Mouse (Mus musculus) midbrain, postnatal 0 days (tissue): ENCODE measurements at regions not wholly inside any gene's neighbourhood (a gene's known extent, or its start where the extent isn't known, plus 50 kb on each side); places are given as distances from the start of the nearest gene placed in this dataset.
A peak's percentile ranks its signal among the peaks of the same experiment; 100 is the strongest.

Experiments
- ATAC-seq: fragments of 200-750 bp; cut with Nextera tagmentation; 2 replicates; pipeline ENCODE4 v1.8.0; 2017; ENCODE audit warnings: moderate number of reproducible peaks, mild to moderate bottlenecking, moderate TSS enrichment, moderate library complexity; ENCODE audit not compliant: low FRiP score
- DNase-seq: peaks from one replicate; pipeline ENCODE4 v3.0.0-alpha.2; 2015; ENCODE audit warnings: low spot score
- H3K27ac ChIP-seq: fragments of 300-500 bp; sonication (generic); 2 replicates; pipeline ENCODE4 v1.5.1; 2014; ENCODE audit warnings: low read depth, mild to moderate bottlenecking, low read length, mixed read lengths
- H3K27me3 ChIP-seq: fragments of 300-500 bp; sonication (generic); 2 replicates; pipeline ENCODE4 v1.6.1; 2014; ENCODE audit warnings: low read length, control low read depth, mixed read lengths; ENCODE audit not compliant: insufficient read depth
- H3K36me3 ChIP-seq: fragments of 300-500 bp; sonication (generic); 2 replicates; pipeline ENCODE4 v1.6.1; 2014; ENCODE audit warnings: low read length, control low read depth, mixed read lengths; ENCODE audit not compliant: insufficient read depth
- H3K4me1 ChIP-seq: fragments of 300-500 bp; sonication (generic); 2 replicates; pipeline ENCODE4 v1.6.1; 2014; ENCODE audit warnings: mild to moderate bottlenecking, control low read depth, antibody characterized with exemption, low read length, mixed read lengths; ENCODE audit not compliant: insufficient read depth
- H3K4me2 ChIP-seq: fragments of 300-500 bp; sonication (generic); 2 replicates; pipeline ENCODE4 v1.6.1; 2014; ENCODE audit warnings: low read depth, mild to moderate bottlenecking, low read length, mixed read lengths; ENCODE audit not compliant: poor library complexity, severe bottlenecking
- H3K4me3 ChIP-seq: fragments of 300-500 bp; sonication (generic); 2 replicates; pipeline ENCODE4 v1.5.1; 2014; ENCODE audit warnings: low read depth, mild to moderate bottlenecking, low read length, moderate library complexity
- H3K9ac ChIP-seq: fragments of 300-500 bp; sonication (generic); replicated peaks from 2 replicates; pipeline ENCODE4 v1.6.1; 2014; ENCODE audit warnings: mild to moderate bottlenecking, low read length, moderate library complexity, mixed read lengths; ENCODE audit not compliant: poor library complexity, severe bottlenecking
- H3K9me3 ChIP-seq: fragments of 300-500 bp; sonication (generic); 2 replicates; pipeline ENCODE4 v1.6.1; 2016; ENCODE audit warnings: low read length, control low read depth
- CTCF ChIP-seq: IDR thresholded peaks from 2 replicates; pipeline ENCODE4 v1.5.1; 2016; ENCODE audit warnings: antibody characterized with exemption, mild to moderate bottlenecking
- WGBS: fragments of 180-500 bp; shearing (Covaris S2); extraction: QIAGEN DNeasy Blood & Tissue Kit; methylation state at CpG from one replicate; pipeline ENCODE4 v1.1.7; 2014; 5-methylcytosine and 5-hydroxymethylcytosine counted together

GRCm38 (mm10) chr6:41191734-41192326 lies 110.2 kb upstream of the Try4 start:
- no peak overlapping the region for H3K9ac ChIP-seq
- H3K4me3 ChIP-seq = no peak overlapping the region
- H3K27ac ChIP-seq = no peak overlapping the region
- DNase-seq (no peak), ATAC-seq (peak; percentile 71)
- 100% methylated on average over 1 of the region's 1 CpGs for WGBS
- no peak for TF ChIP-seq CTCF
- no peaks in the 10 kb centered on the region for H3K9me3 ChIP-seq
- no peaks in the 10 kb centered on the region for H3K4me1 ChIP-seq
- no peaks in the 10 kb centered on the region for H3K36me3 ChIP-seq
- H3K27me3 ChIP-seq = no peaks in the 10 kb centered on the region
- H3K4me2 ChIP-seq = no peak overlapping the region

GRCm38 (mm10) chr6:41188910-41189309 lies 113.2 kb upstream of the Try4 start:
- H3K4me3 ChIP-seq = no peak overlapping the region
- ATAC-seq = no peak

GRCm38 (mm10) chr6:41187966-41188365 lies 114.1 kb upstream of the Try4 start:
- Histone ChIP-seq H3K4me1 (no peaks in the 10 kb centered on the region), H3K27ac (no peak overlapping the region), H3K9me3 (no peaks in the 10 kb centered on the region), H3K36me3 (no peaks in the 10 kb centered on the region), H3K9ac (no peak overlapping the region), H3K4me2 (no peak overlapping the region), H3K4me3 (no peak overlapping the region), H3K27me3 (no peaks in the 10 kb centered on the region)
- no peak for ATAC-seq
- no peak for DNase-seq
- whole genome bisulfite sequencing = 76% methylated on average over 1 of the region's 1 CpGs
- TF ChIP-seq CTCF = peak; percentile 34; the same call in 1 of the 2 replicates

More at GRCm38 (mm10) chr6:41188910-41189309, 113.2 kb upstream of the Try4 start:
- no peak for TF ChIP-seq CTCF
- Histone ChIP-seq H3K27ac (no peak overlapping the region), H3K4me1 (no peaks in the 10 kb centered on the region), H3K9me3 (no peaks in the 10 kb centered on the region), H3K36me3 (no peaks in the 10 kb centered on the region), H3K27me3 (no peaks in the 10 kb centered on the region), H3K9ac (no peak overlapping the region), H3K4me2 (no peak overlapping the region)
- DNase-seq = no peak
- 71% methylated on average over 2 of the region's 2 CpGs for WGBS

- WGBS = 86% methylated on average over 7 of the region's 7 CpGs
- H3K36me3 ChIP-seq = no peaks in the 10 kb centered on the region
- H3K9ac ChIP-seq = no peak overlapping the region
- H3K27me3 ChIP-seq = no peaks in the 10 kb centered on the region
- H3K27ac ChIP-seq = no peak overlapping the region
- no peak overlapping the region for H3K4me3 ChIP-seq
- no peaks in the 10 kb centered on the region for H3K9me3 ChIP-seq
- DNase-seq (no peak), ATAC-seq (no peak)
- no peaks in the 10 kb centered on the region for H3K4me1 ChIP-seq
- H3K4me2 ChIP-seq = no peak overlapping the region
- no peak for TF ChIP-seq CTCF
These were observed 123.2 kb upstream of the Try4 start for GRCm38 (mm10) chr6:41178896-41179295.

GRCm38 (mm10) chr6:41178019-41178418 lies 124.0 kb upstream of the Try4 start:
- Histone ChIP-seq H3K36me3 (no peaks in the 10 kb centered on the region), H3K9ac (no peak overlapping the region), H3K4me1 (no peaks in the 10 kb centered on the region), H3K27me3 (no peaks in the 10 kb centered on the region), H3K4me2 (no peak overlapping the region), H3K27ac (no peak overlapping the region), H3K4me3 (no peak overlapping the region), H3K9me3 (no peaks in the 10 kb centered on the region)
- 76% methylated on average over 2 of the region's 2 CpGs for WGBS
- no peak for TF ChIP-seq CTCF
- no peak for ATAC-seq
- no peak for DNase-seq

- Histone ChIP-seq H3K27me3 (no peaks in the 10 kb centered on the region), H3K4me1 (no peaks in the 10 kb centered on the region), H3K9ac (no peak overlapping the region), H3K4me3 (no peak overlapping the region), H3K27ac (no peak overlapping the region), H3K36me3 (no peaks in the 10 kb centered on the region), H3K4me2 (no peak overlapping the region), H3K9me3 (no peaks in the 10 kb centered on the region)
- no peak for TF ChIP-seq CTCF
- 96% methylated on average over 3 of the region's 3 CpGs for WGBS
- no peak for ATAC-seq
- no peak for DNase-seq
These were observed 124.9 kb upstream of the Try4 start for GRCm38 (mm10) chr6:41177152-41177551.
